Mouse (Mus musculus) cerebellum, postnatal 36 days (tissue): Measurements from ENCODE around the gene Prss43.
"Not testable (repeated sequence)": the region's sequence is repeated elsewhere in the genome, so short reads cannot be mapped to it uniquely, and the experiment has no call there.

Experiments
- DNase-seq, 2 experiments: peaks; one replicate each; pipeline ENCODE4 v3.0.0; 2021 to 2022; ENCODE audit warnings: mixed read lengths in 2 of 2

The Prss43 gene

DNA sequence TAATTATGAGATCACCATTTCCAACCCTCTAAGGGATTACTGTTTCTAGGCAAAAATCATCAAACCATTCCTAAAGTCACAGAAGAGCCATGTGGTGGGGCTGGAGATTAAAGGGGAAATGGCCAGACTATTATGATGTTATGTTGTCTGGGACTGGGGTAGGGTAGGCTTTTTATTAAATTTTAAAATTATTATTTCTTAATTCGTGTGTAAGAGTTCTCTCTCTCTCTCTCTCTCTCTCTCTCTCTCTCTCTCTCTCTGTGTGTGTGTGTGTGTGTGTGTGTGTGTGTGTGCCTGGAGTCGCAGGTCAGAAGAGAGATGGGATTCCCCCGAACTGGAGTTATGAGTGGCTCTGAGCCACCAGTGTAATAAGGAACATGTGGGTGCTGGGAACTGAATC, at the start of gene Prss43:
Gene Prss43, plus strand, starts transcription at position 301 of the 400 bp plus-strand sequence.
- no peak for DNase-seq

DNA sequence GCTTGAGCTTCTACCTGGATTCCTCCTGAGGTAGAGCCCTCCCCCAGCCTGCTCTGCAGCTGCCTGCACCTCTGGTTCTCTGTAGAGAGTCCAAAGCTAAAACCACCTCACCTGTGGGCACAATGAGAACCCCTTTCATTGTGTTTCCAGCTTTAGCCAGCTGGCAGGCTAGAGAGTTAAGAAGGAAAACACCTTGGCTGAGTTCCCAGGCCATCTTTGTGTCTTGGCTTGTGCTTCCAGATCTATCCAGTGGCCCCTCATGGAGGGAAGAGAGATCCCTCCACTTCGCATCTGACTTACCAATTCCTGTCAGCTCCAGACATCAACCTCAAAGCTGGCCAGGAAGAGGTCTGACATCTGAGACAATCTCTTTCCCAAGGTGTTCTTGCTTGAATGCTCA, 48.4 kb upstream of the Prss43 start:
- no peak for DNase-seq

DNA sequence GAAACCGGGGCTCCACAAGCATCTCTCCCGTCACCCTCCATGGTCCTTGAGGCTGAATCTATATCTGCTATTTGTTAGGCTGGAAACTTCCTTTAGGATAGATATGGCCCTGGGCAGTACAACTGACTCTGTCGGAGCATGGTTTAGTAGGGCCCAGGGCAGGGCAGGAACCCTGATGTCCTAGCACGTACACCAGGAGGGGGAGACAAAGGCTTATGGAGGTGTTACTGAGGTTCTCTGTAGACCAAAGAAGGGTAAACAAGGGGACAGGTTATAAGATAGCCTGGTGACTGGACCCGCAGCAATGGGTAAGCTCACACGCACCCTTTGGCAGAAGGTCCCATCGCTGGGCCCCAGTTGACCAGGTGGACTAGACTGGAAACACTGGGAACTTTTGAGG, 47.9 kb upstream of the Prss43 start:
- no peak for DNase-seq

DNA sequence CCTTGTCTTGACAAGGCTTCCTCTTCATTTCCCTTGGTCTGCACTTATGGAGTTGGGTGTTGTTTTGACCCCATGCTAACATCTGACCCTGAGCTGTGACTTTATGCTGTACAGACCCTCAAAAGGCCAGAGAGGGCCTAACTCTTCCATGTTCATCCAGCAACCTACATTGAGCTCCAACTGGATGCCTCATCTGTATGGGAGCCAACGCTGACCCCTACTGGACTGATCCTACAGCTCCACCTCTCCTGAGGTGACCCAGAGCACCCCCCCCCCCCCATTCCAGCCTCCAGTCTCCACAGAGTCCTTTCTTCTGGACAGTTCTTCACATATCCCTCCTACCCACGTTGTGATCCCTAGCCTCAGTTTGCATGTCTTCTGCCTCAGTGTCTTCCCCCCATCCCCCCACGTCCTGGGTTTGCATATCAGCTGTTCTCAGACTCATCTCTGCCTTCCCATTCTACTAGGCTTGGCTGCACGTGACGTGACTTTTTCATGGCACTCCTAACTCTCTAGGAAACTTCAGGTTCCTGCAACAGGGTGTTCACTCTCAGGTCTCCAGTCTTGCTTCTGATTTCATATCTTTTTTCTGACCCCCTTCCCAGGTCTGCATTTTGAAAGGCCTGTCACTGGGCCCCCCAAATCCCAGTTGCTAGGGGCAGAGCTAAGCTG, 47.1 kb upstream of the Prss43 start:
- no peak for DNase-seq

DNA sequence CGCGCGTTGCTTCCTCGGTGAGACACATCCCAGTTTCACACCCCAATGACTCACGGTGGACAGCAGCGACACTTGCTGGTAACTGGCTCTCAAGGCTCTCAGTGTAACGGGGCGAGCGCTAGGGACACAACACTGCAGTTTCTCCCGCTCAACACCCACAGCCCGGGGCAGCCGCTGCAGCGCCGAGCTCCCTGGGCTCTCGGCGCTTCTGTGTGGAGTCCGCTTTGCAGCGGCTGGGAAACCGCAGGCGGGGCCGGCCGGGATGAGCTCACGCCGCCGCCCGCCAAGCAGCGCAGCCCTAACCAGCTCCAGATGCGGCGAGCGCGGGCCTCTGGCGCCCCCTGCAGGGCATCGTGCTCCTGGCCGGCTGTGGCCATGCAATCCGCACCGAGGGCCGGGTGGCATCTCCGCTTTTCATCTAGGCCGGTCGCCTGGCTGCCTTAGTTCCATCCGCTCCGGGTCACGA, 45.2 kb upstream of the Prss43 start:
- DNase-seq = peak; percentile 94 to 96

DNA sequence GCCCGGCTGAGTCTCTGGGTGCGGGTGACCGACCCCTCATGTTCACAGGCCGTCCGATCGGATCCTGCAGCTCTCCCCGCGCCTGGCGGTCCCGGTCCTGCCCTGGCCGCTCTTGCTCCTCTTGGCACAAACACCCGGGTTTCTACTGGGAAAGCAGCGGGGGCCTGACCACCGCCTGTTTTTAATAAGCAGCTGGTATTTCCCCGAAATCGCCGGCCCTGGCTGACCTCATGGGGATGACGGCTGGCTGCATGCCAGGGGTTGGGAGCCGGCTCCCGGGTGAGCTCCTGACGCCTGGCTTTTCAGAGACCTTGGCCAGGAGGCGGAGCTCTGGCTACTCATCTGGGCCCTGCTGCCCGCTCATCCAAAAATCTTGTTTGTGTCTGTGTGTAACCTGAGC, 44.8 kb upstream of the Prss43 start:
- DNase-seq = peak; percentile 77

DNA sequence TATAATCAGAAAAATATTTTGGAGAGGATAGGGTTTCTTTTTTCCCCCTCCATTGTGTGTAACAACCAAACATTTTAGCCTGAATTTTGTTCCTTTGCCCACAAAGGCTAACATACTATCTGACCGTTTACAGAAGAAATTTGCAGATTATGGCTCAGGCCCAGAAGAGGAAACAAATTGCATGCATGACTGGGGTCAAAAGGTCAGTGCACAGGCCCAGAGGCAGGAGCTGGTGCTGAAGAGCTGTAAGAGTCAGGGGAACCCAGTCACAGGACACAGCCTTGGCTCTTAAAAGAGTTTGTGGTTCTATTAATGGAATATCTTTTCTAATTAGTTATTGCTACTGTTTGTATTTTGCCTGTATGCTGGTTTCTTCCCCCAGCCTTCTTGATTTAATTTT, 42.9 kb upstream of the Prss43 start:
- DNase-seq = no peak

DNA sequence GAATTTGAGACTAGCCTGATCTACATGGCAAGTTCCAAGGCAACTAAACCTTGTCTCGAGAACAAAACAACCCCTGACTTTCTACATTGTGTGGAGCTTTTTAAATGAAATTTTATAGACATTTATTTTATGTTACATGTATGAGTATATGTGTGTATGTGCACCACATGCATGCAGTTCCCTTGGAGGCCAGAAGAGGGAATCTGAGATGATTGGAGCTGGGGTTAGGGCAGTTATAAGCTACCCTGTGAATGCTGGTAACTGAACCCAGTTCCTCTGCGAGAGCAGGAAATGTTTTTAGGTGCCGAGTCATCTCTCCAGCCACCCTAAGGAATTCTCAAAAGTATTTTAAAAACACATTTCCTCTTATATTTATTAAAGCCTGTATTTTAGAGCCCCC, 38.3 kb upstream of the Prss43 start:
- no peak for DNase-seq

DNA sequence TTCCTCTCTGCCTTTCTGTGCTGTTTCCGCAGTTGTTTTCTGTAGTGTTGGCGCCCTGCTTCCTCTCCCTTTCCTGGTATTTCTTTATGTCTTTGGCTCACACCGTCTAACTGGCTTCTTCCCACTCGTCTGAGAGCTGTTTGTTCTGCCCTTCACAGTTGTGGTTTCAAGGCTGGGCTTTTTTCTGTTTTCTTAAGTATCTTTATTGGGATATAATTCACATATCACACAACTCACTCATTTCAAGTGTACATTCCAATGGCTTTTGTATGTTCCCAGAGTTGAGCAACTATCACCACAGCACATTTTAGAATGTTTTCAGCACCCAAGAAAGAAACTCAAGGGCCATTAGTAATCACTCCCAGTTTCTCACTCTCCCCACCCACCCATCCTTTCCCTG, 36.0 kb upstream of the Prss43 start:
- DNase-seq = no peak

DNA sequence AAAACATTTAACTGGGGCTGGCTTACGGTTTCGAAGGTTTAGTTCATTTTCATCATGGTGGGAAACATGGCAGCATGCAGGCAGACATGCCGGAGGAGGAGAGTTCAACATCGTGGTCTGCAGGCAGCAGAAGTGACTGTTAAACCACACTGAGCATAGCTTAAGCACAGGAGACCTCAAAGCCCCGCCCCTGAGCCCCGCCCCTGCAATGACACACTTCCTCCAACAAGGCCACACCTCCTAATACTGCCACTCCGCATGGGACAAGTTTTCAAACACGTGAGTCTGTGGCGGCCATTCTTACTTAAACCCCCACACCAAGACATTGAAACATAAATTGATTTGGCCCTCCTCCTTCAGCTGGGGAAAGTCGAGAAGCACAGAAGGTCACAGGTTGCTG, 29.5 kb upstream of the Prss43 start:
- no peak for DNase-seq

DNA sequence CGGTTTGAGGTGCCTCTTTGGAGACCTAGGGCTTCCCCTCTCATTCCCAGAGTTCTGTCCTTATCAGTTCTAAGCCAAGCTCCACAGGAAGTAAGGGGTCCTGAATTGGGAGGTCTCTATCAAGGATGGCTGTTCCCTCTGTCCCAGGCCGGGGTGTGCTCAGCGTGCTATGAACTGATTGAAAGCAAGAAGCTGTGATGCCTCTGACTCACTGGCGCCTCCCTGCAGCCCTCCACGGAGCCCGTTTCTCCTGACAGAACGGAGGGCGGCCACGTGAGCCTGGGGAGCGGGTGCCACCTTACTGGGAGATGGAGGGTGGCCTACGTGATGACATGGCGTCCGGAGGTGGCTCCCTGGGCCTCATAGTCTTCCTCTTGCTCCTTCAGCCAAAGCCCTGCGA, 28.6 kb upstream of the Prss43 start, which contains the start of gene Prss42:
Gene Prss42, plus strand, starts transcription at position 301 of the 400 bp plus-strand sequence.
- no peak for DNase-seq

DNA sequence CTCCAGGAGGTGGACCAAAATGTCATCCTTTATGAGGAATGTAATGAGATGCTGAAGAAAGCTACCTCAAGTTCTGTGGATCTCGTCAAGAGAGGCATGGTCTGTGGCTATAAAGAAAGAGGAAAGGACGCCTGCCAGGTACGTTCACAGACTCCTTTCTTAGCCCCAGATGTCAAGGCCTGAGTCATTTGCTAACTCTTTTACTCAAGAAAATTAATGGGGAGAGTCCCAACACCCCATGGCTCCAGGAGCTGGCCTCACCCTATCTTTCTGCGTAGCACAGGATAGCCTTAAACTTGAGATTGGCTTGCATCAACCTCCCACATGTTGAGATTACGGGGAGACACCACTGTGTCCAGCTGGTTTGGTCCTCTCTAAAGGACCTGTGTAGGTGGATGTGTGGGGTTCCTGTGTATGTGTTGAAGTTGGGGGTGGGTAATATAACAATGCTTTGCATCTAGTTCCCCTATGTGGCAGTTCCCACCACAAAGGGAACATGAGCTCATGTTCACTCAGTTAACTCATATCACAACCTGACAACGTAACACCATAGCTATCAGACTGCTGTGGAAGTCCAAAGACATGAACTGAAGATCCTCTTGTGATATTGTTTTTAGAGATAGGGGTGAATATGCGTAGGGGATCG, 25.5 kb upstream of the Prss43 start:
- DNase-seq = no peak

DNA sequence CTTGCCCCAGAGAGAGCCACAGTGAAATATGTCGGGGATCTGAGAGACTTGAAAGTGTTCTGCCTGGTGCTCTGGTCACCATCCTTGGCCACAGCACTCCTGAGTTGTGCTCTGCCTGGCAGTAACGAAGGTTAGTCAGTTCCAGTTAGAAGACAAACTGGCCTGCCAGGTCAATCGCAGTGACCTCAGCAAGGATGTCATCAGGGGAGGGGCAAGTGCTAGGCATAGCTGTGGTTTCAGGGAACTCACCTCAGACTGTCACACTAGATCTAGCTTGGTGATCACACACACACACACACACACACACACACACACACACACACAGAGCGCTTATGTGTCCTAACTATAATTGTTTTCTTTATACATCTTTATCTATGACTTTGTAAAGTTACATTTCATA, 23.2 kb upstream of the Prss43 start:
- no peak for DNase-seq

DNA sequence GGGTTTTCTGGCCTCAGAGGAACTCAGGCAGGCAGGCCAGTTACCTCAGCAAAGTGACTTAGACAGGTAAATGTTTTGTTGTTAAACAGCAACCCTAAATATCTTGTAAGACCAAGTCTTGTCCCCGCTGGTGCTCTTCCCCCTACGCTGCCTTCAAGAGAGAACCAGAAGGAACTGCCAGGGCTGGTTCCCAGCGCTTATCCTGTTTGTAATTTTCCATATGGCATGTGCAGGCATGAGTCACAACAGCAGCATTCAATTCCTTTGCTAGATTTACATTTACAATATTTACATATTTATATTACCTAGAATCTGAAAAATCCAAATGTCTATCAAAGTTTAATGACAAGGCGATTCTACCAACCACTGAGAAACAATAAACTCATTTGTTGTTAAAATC, 16.4 kb upstream of the Prss43 start:
- DNase-seq = no peak

DNA sequence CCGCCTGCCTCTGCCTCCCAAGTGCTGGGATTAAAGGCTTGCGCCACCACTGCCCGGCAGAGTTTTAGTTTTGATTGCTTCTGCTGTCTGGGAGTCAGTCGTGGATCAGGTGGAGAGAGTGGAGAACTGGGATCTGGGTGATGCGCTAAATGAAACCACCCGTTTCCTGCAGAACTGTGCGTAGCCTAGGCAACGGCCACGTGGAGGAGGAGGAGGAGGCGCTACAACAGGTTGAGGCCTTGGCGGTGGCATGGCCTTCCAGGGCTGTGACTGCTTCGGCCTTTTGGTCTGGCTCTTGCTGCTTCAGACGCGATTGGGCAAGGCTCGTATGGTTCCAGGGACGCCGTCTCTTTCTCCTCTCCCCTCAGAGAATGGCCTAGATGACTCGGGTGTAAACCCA, 12.7 kb upstream of the Prss43 start, which contains the start of gene Prss44:
Gene Prss44, plus strand, starts transcription at position 206 of the 400 bp plus-strand sequence.
- DNase-seq = no peak

DNA sequence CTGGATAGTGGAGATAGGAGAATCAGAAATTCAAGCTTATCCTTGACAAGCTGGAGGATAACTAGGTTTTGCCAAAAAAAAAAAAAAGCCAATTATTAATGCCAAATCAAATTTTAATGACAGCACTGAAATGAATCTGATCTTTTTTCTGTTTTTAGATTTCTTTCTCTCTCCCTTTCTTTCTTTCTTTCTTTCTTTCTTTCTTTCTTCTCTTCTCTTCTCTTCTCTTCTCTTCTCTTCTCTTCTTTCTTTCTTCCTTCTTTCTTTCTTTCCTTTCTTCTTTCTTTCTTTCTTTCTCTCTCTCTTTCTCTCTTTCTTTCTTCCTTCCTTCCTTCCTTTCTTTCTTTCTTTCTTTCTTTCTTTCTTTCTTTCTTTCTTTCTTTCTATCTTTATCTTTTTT, 5.9 kb upstream of the Prss43 start:
- not testable (repeated sequence) for DNase-seq

DNA sequence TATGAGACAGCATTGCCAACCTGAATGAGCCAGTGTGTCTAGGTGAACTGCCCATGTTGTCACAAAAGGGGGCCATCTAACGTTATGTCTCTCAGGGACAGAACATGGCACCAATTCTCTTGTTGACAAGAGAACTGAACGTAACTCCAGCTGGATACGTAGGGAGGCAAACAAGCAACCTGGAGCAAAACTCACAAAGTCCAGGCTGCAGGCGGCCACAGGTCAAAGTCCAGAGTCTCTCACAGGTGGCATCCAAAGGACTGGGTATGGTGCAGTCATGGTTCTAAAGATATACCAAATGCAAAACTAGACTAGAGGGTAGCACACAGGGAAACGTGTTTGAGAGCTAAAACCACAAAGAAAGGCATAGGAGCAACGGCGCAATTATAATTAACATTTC, 5.1 kb upstream of the Prss43 start:
- no peak for DNase-seq

DNA sequence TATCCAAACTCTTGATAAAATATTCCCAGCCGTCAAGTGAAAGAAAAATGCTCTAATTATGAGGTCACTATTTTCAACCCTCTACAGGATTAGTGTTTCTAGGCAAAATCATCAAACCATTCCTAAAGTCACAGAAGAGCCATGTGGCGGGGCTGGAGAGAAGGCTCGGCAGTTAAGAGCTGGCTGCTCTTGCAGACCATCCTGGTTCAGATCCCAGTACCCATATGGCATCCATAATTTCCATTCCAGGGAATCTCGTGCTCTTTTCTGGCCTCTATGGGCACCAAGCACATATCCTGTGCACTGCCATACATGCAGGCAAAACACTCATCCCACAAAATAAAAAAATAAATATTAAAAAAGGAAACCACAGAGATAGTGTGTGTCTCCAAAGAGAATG, 1.1 kb upstream of the Prss43 start:
- no peak for DNase-seq

DNA sequence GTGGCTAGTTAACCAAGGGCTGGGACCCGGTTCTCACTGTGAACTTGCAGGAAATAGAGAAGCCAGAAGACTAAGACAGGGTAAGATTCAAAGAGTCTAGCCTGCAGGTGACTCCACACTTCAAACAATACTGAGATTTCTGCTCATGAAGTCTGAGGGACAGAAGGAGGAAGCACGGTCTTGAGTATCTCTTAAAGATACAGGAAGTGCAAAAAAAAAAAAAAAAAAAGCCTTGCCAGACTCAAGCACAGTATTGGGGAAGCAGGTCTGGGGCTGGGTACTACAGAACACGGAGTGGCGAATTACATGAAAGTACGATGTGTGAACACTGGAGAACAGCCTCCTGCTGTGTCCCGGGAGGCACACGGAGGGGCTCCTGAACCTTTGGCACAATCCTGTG, 658 bp upstream of the Prss43 start:
- DNase-seq = no peak

DNA sequence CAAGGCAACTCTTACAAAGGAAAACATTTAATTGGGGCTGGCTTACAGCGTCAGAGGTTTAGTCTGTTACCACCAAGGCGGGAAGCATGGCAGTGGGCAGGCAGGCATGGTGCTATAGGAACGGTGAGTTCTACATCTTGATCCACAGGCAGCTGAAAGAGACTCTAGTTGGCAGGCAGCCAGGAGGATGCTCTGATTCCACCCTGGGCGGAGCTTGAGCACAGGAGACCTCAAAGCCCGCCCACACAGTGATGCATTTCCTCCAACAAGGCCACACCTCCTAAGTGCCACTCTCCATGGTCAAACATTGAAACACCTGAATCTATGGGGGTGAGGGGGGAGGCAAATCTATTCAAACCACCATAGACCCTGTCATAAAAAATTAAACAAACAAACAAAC, 6.5 kb downstream of the Prss43 start:
- DNase-seq = no peak

DNA sequence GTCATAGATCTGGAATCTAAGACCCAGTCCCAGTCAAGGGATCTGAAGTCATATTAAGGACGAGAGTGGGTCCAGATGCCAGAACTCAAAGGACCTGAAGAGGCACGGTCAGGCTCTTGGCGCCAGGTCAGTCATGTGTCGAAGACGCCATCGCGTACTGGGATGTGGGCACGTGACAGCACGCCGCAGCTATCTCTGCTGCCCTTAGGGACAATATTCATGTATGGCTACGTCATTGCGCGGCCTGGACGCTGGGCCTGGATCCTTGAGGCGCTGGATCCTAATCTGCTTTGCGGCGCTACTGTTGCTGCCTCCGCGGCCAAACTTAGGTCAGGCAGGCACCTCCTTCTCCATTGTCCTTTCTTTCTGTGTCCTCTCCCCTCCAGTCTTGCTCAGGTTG, 7.9 kb downstream of the Prss43 start, which contains the start of gene Prss45:
Gene Prss45, plus strand, starts transcription at position 178 of the 400 bp plus-strand sequence.
- no peak for DNase-seq

DNA sequence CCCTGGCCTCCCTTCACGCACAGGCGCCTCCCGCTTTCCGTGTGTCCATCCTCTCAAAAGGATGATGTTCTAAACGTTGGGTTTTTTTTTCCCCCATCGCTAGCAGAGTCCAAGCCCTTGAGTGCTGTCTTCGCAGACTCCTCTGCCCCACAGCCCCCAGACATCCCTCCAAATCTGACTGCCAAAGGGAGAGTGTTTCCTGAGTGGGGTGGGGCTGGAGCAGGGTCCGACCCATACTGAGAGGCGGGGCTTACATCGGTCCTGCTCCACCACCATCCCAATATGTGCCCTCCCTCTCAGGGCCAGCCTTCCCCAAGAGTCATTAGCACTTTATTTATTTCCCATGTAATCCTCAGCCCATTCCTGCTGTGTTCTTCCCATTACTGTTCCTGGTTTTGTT, 8.5 kb downstream of the Prss43 start:
- no peak for DNase-seq

DNA sequence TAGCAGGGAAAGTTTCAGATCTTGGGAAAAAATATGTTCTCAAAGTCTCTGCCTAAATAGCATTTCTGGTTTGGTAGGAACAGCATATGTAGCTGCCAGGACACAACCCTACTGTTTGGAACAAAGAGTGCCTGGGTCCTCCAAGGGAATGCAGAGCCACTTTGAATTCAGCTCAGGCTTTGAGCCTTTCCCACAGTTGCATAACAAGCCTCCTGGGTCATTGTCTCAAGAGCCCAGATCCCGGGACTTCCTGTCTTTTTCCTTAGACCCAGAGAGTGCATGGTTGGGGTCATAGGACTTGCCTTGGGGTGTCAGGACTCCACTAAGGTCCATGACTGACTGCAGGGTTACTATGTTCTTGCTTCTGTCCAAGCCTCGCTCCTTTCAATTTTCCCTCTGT, 9.6 kb downstream of the Prss43 start:
- DNase-seq = no peak

DNA sequence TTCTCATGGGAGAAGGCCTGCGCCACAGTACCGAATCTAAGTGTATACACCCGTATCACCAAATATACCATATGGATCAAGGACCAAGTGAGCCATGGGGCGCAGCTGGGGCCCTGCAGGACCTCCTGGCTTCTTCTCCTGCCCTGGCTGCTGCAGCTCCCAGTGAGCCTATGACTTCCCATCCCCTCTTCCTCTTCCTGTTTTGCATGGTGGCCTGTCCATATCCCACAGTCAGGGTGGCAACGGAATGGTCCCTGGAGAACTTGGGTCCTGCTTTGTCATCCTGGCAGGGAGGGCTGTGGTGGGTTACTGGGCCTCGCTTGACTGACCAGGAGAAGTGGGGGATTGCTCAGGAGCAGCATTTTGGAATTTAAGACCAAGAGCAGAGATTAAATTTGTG, 14.4 kb downstream of the Prss43 start:
- DNase-seq = no peak

DNA sequence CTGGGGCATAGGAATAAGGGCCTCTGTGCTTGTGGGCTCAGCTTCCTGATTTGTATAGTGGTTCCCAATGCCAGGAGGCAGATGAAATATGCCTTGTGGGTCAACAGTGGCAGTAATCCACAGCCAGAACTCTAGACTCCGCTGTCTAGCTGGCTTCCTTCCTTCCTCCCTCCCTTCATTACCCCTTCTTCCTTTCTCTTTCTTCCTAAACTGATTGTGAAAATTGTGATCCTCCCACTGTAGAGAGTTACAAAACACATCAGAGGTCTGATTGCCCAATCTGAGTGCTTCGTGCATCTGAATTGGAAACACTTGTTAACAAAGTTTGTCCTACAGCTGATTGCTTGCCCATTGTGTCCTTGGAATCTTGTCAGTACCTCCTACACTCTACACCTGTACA, 14.9 kb downstream of the Prss43 start:
- DNase-seq = no peak
